Mouse (Mus musculus) cerebellum, adult 18-20 months (tissue): ENCODE data around the gene Dctn3.

ENCODE experiments used
- DNase-seq, 2 experiments: peaks; one replicate each; pipeline ENCODE4 v3.0.0; 2021

Dctn3 gene

GRCm38 (mm10) chr4:41666646-41667045 lies 56.3 kb downstream of the Dctn3 start:
- DNase-seq = no peak

- no peak for DNase-seq
These were observed 57.8 kb downstream of the Dctn3 start for GRCm38 (mm10) chr4:41665009-41665675.
